Mouse (Mus musculus): ENCODE data around the gene 1700056E22Rik.

Gene 1700056E22Rik

GRCm38 (mm10) chr1:184017606-184018005 is 16.5 kb downstream of the 1700056E22Rik start:
- no peak for DNase-seq

GRCm38 (mm10) chr1:184015995-184016730 is 17.9 kb downstream of the 1700056E22Rik start:
- DNase-seq, result no peak

- no peak for DNase-seq
Measured at GRCm38 (mm10) chr1:184014091-184014490, 20.0 kb downstream of the 1700056E22Rik start.

- no peak for DNase-seq
Measured at GRCm38 (mm10) chr1:184013106-184013505, 21.0 kb downstream of the 1700056E22Rik start, which contains the start of gene Dusp10. Gene Dusp10 (plus strand): TSS chr1:184013302.

GRCm38 (mm10) chr1:184011311-184011710 is 22.8 kb downstream of the 1700056E22Rik start:
- DNase-seq, result no peak

- no peak for DNase-seq
Measured at GRCm38 (mm10) chr1:184006086-184006485, 28.0 kb downstream of the 1700056E22Rik start.

GRCm38 (mm10) chr1:184005315-184006058 is 28.6 kb downstream of the 1700056E22Rik start:
- DNase-seq, result no peak

- no peak for DNase-seq
Measured at GRCm38 (mm10) chr1:184004311-184004710, 29.8 kb downstream of the 1700056E22Rik start.

- no peak for DNase-seq
Measured at GRCm38 (mm10) chr1:184002470-184002869, 31.6 kb downstream of the 1700056E22Rik start.

GRCm38 (mm10) chr1:183997207-183997606 is 36.9 kb downstream of the 1700056E22Rik start:
- no peak for DNase-seq

- DNase-seq, result no peak
Measured at GRCm38 (mm10) chr1:183991921-183992320, 42.2 kb downstream of the 1700056E22Rik start.

- no peak for DNase-seq
Measured at GRCm38 (mm10) chr1:183987711-183988245, 46.3 kb downstream of the 1700056E22Rik start.

Data from retina, postnatal 1 day (tissue).